Mouse (Mus musculus): Measurements from ENCODE around the gene Hba-a1.

Hba-a1 gene

DNA sequence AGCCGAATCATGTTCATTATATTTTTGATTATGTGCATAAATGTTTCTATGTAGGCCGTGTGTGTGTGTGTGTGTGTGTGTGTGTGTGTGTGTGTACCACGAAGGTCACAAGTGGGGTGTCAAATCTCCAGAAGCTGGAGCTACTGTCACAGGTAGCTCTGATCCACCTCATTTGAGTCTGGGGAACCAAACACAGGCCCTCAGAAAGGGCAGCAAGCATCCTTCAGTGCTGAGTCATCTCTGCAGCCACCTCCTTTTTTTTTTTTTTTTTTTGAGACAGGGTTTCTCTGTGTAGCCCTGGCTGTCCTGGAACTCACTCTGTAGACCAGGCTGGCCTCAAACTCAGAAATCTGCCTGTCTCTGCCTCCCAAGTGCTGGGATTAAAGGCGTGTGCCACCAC, 9.5 kb downstream of the Hba-a1 start:
- in situ Hi-C loops (cut with MboI, MseI): loop anchor here (5.0 to 10.0 kb wide), 2 partner anchors 1018 to 1516 kb away; no protein-coding TSS in a partner anchor

- in situ Hi-C loops (cut with MboI, MseI): loop anchor here (5.0 to 10.0 kb wide), 2 partner anchors 1019 to 1516 kb away; no protein-coding TSS in a partner anchor
These were observed 10.2 kb downstream of the Hba-a1 start for GRCm38 (mm10) chr11:32293479-32293878.

DNA sequence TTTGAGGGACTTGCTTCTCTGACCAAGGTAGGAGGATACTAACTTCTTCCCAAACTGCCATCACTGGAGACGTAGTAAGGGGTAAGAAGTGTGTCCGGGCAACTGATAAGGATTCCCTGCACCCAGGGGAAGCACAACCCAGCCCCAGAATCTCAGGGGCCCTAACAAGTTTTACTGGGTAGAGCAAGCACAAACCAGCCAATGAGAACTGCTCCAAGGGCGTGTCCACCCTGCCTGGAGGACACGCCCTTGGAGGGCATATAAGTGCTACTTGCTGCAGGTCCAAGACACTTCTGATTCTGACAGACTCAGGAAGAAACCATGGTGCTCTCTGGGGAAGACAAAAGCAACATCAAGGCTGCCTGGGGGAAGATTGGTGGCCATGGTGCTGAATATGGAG, 12.9 kb downstream of the Hba-a1 start, which contains the start of gene Hba-a2:
Gene Hba-a2 (plus strand): TSS at position 287 of the 400 bp plus-strand sequence.
- in situ Hi-C loops (cut with MboI, MseI): loop anchor here in 1 of 2 experiments (10.0 kb wide), 1 partner anchor 1021 kb away; no protein-coding TSS in a partner anchor

DNA sequence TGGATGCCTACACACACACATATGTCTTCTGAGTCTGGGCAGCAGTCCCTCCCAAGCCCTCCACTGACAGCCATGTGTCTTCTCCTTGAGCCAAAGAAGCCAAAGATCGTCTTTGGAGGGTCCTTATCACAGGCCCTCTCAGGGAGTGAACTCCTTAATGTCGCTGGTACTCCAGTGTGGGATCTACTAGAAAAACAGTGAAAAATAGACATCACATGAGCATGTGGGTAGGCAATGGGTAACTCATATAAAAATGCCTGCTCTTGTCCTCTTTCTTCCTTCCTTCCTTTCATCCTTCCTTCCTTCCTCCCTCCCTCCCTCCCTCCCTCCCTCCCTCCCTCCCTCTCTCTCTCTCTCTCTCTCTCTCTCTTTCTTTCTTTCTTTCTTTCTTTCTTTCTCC, 14.1 kb downstream of the Hba-a1 start:
- in situ Hi-C loops (cut with MboI, MseI): loop anchor here in 1 of 2 experiments (10.0 kb wide), 1 partner anchor 1023 kb away; no protein-coding TSS in a partner anchor

DNA sequence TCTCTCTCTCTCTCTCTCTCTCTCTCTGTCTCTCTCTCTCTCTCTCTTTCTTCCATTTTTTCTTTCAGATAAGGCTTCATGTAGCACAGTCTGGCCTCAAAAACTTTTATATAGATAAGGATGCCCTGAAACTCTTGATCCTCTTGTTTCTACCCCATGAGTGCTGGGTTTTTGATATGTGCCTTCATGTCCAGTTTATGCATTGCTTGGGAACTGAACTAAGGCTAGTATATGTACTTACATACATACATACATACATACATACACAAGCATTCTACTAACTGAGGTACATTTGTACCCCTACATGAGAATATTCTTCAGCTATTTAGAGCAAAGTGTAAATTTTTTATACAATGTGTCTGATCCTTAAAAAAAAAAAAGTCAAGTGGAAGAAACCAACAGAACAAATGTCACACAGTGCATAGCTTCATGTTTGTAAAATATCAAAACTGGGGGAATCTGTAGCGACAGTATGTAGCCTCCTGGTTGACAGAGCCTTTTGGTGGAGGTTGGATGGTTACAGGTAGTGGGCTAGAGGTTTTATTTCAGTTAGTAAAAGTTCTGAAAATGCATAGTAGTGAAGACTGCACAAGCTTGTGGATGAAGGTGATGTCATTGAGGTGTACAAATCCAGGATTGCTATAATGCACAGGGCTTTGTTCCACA, 14.7 kb downstream of the Hba-a1 start:
- in situ Hi-C loops (cut with MboI, MseI): loop anchor here in 1 of 2 experiments (10.0 kb wide), 1 partner anchor 1023 kb away; no protein-coding TSS in a partner anchor

GRCm38 (mm10) chr11:32298532-32298918, 15.2 kb downstream of the Hba-a1 start:
- in situ Hi-C loops (cut with MboI, MseI): loop anchor here in 1 of 2 experiments (10.0 kb wide), 1 partner anchor 1024 kb away; no protein-coding TSS in a partner anchor

- in situ Hi-C loops (cut with MboI, MseI): loop anchor here in 1 of 2 experiments (10.0 kb wide), 1 partner anchor 1025 kb away; no protein-coding TSS in a partner anchor
These were observed 16.6 kb downstream of the Hba-a1 start, which contains the start of gene Hbq1a for GRCm38 (mm10) chr11:32299865-32300264. Gene Hbq1a (plus strand): TSS chr11:32300069.

DNA sequence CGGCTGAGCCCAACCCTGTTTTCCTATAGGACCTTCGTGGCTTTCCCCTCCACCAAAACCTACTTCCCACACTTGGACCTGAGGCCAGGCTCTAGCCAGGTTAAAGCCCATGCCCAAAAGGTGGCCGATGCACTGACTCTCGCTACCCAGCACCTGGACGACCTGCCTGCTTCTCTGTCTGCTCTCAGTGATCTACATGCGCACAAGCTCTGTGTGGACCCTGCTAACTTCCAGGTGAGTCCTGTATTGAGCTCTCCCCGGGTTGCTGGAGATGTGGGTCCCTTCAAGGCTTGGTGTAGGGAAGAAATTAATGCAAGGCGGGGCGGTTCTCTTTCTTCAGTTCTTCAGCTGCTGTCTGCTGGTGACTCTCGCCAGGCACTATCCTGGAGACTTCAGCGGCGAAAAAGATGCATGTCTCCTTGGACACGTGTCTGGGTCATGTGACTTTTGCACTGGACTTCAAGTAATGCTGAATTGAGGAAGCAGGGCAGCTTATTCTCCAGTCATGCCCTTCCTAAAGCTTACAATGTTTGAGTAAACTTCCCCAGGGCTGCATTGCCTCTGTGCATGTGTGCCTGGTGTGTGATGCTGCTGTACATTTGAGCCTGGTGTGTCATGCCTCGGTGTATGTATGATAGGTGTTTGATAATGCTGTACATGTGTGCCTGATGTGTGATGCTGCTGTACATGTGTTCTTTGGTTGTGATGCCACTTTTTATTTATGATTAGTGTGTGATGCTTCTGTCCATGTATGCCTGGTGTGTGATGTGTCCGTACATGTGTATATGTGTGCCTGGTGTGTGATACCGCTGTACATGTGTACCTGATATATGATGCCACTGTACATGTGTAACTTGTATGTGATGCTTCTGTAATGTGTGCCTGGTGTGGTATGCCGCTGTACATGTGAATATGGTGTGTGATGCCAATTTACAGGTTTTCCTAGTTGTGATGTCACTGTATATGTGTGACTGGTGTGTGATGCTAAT, 17.3 kb downstream of the Hba-a1 start:
- in situ Hi-C loops (cut with MboI, MseI): no loop called here

DNA sequence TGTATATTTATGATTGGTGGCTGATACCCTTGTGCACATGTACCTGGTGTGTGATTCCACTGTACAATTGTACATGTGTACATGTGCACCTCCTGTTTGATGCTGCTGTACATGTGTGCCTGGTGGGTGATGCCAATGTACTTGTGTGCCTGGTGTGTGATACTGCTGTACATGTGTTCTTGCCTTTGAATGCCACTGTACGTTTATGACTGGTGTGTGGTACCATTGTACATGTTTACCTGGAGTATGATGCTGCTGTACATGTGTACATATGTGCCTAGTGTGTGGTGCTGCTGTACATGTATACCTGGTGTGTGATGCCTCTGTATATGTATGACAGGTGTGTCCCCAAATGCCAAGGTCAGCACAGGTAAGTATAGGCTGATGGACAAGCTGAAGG, 18.2 kb downstream of the Hba-a1 start:
- in situ Hi-C loops (cut with MboI, MseI): no loop called here

DNA sequence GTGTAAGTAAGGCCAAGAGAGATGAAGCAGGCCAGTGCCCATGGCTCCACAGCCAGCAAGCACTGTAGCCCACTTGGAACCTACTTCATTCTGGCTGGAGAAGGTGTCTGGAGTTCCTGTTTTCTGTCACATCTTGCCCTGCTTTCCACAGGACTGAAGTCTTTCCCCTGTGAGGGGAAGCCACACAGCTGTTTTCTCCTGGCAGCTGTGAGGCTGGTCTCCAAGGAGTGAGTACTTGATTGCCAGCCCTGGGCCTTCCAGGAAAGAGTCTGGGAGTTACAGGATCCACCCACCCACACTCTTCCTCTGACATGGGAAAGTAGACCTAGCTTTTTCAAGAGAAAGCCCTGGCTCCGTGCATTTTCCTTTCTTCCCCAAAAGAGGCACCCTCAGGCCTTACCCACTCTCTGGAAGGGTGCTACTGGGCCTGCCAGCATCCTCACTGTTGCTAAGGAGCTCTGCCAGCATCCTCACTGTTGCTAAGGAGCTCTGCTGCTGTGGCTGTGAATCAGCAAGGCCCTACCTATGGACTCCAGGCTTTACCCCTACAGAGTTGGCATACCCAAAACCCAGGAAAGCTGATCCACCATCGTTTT, 19.6 kb downstream of the Hba-a1 start:
- in situ Hi-C loops (cut with MboI, MseI): no loop called here

GRCm38 (mm10) chr11:32303455-32303854, 20.1 kb downstream of the Hba-a1 start:
- in situ Hi-C loops (cut with MboI, MseI): no loop called here

- in situ Hi-C loops (cut with MboI, MseI): no loop called here
These were observed 23.7 kb downstream of the Hba-a1 start for GRCm38 (mm10) chr11:32307006-32307405.

DNA sequence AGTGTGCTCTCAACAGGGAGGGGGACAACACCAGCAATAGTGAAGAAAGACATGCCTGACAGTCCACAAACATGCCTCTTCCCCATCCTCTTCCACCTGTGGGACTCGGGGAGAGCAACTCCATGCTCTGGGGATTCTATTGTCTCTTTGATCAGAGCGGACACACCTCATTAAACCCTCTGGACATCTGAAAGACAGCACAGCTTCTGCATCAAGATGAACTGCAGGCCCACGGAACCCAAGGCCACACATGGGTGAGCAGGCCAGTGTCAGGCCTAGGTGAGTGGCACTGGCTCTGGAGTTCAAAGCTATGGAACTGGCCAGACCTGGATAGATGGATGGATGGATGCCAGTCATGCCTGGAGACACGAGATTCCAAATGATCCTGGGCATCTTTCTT, 26.1 kb downstream of the Hba-a1 start:
- in situ Hi-C loops (cut with MboI, MseI): no loop called here

DNA sequence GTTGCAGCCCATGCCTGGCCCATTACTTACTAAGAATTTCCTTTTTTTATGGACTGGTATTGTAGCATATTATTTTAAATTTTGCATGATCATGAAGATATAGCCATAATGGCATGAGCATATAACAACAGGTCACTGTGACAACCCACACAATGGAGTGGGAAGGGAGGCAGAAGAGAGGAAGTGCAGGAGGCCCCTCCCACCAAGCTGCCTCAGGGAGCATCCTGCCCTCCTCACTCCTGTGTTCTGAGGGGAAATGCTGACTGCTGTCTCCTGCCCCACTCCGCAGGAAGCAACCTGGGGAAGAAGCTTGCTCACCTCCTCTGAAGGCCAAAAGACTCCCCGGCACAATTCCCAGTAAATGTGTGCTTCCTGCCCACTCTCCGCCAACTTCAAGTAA, 26.6 kb downstream of the Hba-a1 start:
- in situ Hi-C loops (cut with MboI, MseI): no loop called here

- in situ Hi-C loops (cut with MboI, MseI): loop anchor here in 1 of 2 experiments (5.0 kb wide), 1 partner anchor 99 kb away; no protein-coding TSS in a partner anchor
These were observed 32.7 kb downstream of the Hba-a1 start for GRCm38 (mm10) chr11:32316009-32316408.

GRCm38 (mm10) chr11:32320507-32321195, 37.3 kb downstream of the Hba-a1 start:
- in situ Hi-C loops (cut with MboI, MseI): no loop called here

- in situ Hi-C loops (cut with MboI, MseI): no loop called here
These were observed 37.9 kb downstream of the Hba-a1 start for GRCm38 (mm10) chr11:32321196-32321565.

DNA sequence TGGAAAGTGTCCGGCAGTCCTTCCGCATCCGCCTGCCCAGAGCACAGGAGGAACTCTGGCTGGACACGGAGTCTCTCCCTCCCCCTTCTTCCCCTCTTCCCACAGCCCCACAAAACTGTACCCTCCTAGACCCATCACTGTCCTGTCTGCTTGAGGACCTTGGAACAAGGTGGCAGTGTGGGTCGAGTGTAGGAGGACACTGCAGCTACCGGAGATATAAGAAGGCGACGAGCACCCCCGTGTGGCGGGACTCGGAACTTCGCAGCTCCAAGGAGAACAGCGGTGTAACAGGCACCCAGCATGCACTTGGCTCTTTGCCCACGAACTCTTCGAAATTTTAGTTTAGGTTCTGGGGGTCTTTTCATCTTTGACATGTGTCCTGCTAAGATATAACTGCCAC, 41.3 kb downstream of the Hba-a1 start:
- in situ Hi-C loops (cut with MboI, MseI): no loop called here

DNA sequence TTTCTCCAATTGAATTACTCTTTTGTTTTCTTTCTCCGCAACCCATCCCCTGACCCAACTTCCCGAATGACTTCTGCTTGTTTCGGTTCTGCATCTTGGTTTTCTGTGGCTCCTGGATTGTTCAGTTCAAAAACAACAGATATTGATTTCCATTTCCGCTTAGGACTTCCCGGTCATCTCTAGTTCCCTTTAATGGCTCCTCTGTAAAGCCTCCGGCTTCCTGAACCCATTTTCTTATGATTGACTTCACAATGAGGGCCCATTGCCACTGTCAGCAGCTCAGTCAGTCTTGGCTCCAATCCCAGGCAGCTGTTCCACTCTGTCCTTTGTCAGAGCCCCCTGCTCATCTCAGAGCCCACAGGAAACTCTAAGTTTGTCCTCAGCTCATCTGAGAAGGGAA, 47.8 kb downstream of the Hba-a1 start:
- in situ Hi-C loops (cut with MboI, MseI): no loop called here

DNA sequence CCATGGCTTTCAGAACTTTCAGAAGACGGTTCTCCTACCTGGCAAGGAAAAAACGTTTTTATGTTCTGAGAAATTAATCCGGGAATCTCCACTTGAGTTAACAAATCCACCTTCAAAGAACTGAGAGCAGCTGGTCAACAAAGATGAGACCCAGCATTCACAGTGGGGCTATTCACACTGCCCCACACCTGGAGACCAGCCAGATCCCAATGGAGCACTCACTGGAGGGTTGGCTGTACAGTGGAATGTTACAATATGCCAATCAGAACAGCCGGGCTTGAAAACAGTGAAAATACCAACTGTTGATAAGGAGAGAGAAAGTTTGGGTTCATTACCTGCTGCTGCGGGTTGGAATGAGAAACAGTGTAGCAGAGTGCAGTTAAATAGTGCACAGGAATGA, 48.5 kb downstream of the Hba-a1 start:
- in situ Hi-C loops (cut with MboI, MseI): no loop called here

DNA sequence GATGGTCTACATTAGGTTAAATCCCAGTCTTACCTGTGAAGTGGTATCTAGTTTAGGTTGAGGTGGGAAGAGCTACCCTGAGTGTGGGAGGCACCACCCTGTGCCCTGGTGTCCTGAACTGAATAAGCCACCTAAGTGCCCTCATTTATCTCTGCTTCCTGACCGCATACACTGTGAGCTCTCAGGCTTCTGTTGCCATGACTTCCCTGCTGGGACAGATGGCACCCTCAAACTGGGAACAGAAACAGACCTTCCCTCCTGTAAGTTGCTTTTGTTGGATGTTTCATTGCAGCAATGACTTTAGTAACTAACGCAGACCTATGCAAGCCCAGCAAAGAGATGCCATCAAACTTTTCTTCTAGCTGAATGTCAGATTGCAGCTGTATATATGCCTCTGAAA, 49.9 kb downstream of the Hba-a1 start:
- in situ Hi-C loops (cut with MboI, MseI): no loop called here

Data from T-helper 17 cell (primary cell).